Mouse (Mus musculus) E14TG2a.4 (cell line): ENCODE measurements around the gene Tbx3.

Source experiments
- CTCF ChIP-seq: conservative IDR thresholded peaks from 2 replicates; pipeline ENCODE4 v1.5.1; 2014; ENCODE audit warnings: low read length
- NANOG ChIP-seq: IDR thresholded peaks from 2 replicates; pipeline ENCODE4 v1.6.1; 2014; ENCODE audit warnings: borderline replicate concordance, low read length, mixed read lengths
- POU5F1 ChIP-seq: IDR thresholded peaks from 2 replicates; pipeline ENCODE4 v1.6.1; 2014; ENCODE audit warnings: low read length, borderline replicate concordance

GRCm38 (mm10) chr5:119663747-119664146 is 6.7 kb upstream of the Tbx3 start:
- TF ChIP-seq CTCF (no peak), NANOG (no peak), POU5F1 (no peak)
